Mouse (Mus musculus) Muller cell, postnatal 12 days (primary cell): ENCODE measurements around the gene Kcnip1.
A peak's percentile ranks its signal among the peaks of the same experiment; 100 is the strongest.

ENCODE experiments used
- DNase-seq: peaks from one replicate; pipeline ENCODE4 v3.0.0-alpha.2; 2015; ENCODE audit errors: inconsistent ontology term

Gene Kcnip1

DNA sequence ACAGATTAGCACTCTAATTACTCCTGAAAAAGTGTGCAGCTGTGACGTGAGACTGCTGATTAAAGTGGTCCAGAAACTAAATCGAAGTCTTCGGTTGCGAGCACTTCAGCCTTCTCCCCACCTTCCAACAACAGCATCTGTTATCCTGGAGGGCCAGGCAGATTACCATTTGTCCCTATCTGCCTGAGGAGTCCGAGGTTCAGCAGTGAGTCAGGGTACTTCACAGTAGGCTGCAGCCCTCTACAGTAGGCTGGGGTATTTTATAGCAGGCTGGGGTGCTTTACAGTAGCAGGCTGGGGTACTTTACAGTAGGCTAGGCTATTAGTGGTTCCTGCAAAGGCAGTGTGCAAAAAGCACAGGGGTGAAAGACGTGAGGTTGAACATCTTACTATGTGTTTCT lies 324.6 kb downstream of the Kcnip1 start:
- no peak for DNase-seq

- DNase-seq: no peak
Measured at GRCm38 (mm10) chr11:33663599-33663998, 329.4 kb downstream of the Kcnip1 start.

GRCm38 (mm10) chr11:33660016-33660913 lies 332.7 kb downstream of the Kcnip1 start:
- DNase-seq: peak; percentile 65

DNA sequence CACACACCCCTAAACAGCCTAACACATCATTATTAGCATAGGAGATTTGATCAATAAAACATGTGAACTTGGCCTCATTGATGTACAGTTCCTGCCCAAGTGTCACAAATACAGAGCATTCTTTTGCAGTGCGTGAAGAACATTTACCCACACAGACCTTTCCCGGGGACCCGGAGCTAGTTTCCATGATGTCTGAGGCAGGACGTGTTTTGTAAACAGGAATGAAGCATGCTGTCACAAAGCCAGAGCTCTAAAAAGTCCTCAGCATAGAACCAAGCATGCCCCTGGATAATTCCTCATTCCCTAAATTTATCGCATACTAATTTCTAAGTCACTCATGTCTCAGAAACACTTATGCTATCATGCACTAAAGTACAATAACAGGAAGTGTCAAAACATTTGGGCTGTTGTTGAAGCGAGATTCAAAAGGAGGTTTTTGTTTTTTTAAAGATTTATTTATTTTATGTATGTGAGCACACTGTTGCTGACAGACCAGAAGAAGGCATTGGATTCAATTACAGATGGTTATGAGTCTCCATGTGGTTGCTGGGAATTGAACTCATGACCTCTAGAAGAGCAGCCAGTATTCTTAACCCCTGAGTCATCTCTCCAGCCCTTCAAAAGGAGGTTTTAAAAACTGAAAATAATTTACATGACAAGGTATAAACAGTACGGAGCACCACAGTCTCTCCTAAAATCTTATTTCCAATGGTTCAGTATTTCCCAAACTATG lies 336.9 kb downstream of the Kcnip1 start:
- DNase-seq: peak; percentile 50

- no peak for DNase-seq
Measured at GRCm38 (mm10) chr11:33655221-33655620, 337.7 kb downstream of the Kcnip1 start.

GRCm38 (mm10) chr11:33654485-33654884 lies 338.5 kb downstream of the Kcnip1 start:
- no peak for DNase-seq

- DNase-seq: no peak
Measured at GRCm38 (mm10) chr11:33649358-33649757, 343.6 kb downstream of the Kcnip1 start.

GRCm38 (mm10) chr11:33637107-33637506 lies 355.8 kb downstream of the Kcnip1 start:
- no peak for DNase-seq

GRCm38 (mm10) chr11:33627136-33627742 lies 365.7 kb downstream of the Kcnip1 start:
- no peak for DNase-seq

GRCm38 (mm10) chr11:33614218-33614617 lies 378.7 kb downstream of the Kcnip1 start:
- peak; percentile 49 for DNase-seq

- no peak for DNase-seq
Measured at GRCm38 (mm10) chr11:33607784-33608183, 385.2 kb downstream of the Kcnip1 start.

- DNase-seq: no peak
Measured at GRCm38 (mm10) chr11:33603174-33603573, 389.8 kb downstream of the Kcnip1 start.

DNA sequence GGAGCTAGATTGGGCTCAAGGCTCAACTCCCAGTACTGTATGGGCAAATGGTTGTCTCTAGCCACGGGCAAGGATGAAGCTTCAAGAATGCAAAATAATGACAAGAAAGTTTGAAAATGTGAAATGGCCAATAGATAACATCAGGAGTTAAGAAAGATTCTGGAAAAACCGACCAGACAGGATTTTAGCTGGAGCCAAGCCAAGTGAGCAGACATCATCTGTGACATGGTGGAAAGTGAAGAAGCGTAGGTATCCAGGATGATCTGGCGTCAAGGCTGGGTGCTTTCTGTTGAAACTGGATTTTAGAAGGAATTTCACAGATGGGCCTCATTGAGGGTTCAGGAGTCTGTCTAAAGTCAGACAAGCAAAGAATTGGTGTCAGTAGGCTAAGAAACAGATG lies 394.0 kb downstream of the Kcnip1 start, which contains the start of gene D130052B06Rik:
Gene D130052B06Rik, plus strand, starts transcription at position 317 of the 400 bp plus-strand sequence.
- DNase-seq: no peak

DNA sequence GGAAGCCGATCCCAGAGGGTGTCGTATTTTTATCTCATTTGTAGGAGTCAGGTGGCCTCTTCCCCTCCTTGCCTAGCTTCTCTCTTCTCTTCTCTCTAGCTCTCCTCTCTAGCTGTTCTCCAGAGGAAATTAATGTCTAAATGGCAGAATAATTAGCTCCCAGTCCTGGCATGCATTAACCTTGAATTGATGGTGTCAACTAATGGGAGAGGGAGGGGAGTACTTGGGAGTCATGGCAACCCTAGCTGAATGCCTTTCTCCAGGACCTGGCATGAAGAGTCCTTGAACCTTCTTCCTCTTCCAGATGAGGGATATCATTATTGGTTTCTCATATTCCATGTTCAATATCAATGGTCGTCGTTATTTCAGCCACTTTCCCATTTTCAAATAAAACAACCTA lies 396.3 kb downstream of the Kcnip1 start:
- DNase-seq: no peak

GRCm38 (mm10) chr11:33592826-33593225 lies 400.1 kb downstream of the Kcnip1 start:
- DNase-seq: no peak

DNA sequence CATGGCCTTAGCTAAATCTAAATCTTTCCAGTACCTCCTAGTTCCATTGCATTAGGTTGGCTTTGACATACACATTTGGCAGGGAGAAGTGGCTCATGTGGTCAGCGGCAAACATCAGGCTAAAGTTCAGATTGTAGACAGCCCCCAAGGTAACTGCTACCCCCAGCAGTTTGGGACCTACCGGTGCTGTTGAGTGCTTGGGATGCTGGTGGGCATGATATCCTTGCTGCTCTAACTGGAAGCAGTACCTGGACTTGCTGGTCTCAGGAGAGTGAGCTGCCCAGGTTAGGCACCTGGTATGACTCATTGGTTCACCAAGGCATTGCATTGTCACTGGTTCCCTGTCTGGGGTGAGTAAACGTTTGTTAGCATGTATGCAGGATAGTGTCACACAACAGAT lies 402.2 kb downstream of the Kcnip1 start:
- DNase-seq: no peak

DNA sequence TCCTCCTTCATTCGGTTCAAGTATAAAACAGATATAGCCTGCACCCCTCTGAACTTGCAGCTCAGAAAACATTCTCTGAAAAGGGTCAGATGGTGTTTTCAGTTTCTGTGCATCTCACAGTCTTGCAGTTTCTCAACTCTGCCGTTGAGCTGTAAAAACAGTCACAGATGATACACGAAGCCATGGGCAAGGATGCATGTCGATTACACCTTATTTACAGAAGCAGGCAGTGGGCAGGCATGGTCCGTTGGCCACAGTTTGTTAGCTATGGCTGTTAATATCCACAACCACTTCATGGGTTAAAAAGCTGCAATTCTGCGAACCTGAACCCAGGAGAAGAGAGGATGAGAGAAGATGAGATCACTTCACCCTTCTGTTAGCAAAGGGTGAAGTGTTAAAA lies 406.3 kb downstream of the Kcnip1 start:
- DNase-seq: no peak

DNA sequence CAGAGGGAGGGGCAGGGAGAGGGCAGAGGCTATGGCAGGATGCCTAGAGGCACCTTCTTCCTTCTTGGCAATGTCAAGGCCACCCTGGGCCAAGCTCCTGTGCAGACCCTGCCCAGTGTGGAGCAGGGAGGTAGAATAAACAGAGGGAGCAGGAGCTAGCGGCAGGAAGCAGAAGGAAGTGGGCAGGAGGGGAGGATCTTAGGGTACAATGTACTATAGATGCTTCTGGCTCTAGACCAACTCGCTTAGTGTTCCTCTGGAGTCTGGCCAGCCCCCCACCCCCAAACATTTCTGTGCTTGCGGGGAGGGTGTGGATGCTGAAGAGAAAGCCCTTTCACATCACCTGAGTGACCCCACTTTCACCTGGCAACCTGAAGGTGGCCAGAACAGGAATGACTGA lies 413.3 kb downstream of the Kcnip1 start:
- DNase-seq: no peak
